Mouse (Mus musculus): ENCODE data around the gene Clmp. TPM values are rescaled to one million over a fixed set of nuclear protein-coding genes. Genes with fewer than 3 reads are reported as not detected.
A peak's percentile ranks its signal among the peaks of the same experiment; 100 is the strongest.

Clmp gene
- total RNA-seq, 2 experiments from 2014 or later, result 29.8 to 30.2 TPM

DNA sequence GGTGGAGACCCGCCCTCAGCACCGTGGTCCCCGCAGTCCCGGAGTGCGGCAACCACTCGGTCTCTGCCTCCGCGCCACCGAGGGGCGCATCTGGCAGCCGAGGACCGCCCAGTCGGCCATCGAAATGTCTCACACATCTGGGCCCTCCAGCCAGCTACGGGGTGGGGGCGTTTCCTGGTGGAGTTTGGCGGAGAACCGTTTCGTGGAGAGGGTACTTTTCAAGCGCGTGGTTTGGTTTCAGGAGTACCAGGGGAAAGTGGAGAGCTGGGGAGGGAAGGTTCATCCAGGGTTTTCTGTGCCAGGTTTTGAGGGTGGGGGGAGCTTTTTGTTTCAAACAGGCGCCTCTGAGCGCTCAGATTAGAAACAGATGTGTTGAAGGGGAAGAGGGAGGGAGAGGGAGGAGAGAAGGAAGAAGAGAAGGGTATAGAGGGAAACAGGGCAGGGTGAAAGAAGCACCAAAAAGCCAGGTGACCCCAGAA, 698 bp downstream of the Clmp start:
- intact Hi-C loops (cut with DNase I), result loop anchor here (5.0 kb wide), 3 partner anchors 49 to 66 kb away; no protein-coding TSS in a partner anchor
- peak; percentile 22 to 37 for DNase-seq (ENCODE audit: low spot score in 2 of 2)

DNA sequence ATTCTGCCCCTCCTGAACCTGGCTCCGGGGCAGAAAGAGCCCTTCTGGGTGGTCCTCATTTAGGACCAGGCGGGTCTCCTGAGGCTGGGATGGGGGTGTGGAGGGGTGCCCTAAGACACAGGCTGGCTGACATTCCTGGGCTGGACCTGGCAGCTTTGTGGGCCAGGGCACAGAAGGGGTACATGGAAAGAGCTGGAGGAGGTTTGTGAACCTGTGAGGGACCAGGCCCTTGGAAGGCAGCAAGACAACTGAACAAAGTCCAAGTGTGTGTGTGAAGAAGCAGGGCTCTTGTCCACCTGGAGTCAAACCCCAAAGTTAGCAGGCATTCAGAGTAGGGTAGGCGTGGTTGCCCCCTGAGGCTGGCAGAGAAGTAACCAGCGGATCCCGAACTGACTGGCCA, 1.3 kb downstream of the Clmp start:
- DNase-seq (ENCODE audit: low spot score in 2 of 2), result no peak

DNA sequence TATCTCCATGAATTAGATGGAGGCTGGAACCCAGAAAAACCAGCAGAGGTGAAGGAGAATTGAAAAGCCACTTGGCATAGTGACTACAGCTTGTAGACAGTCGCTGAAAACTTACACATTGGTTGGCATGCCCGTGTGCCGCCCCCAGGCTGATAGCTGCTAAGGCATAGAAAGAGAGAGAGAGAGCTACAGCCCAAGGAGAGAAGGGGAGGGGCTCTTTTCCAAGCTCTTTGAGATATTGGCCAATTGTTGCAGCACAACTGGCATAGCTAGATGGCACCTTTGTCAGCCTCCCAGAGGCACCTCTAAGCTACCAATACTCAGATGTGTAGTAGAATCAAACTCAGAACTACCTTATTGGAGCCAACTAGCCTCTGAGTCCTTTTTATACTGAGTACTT, 1.8 kb downstream of the Clmp start:
- intact Hi-C loops (cut with DNase I), result loop anchor here (5.0 kb wide), 3 partner anchors 50 to 65 kb away; no protein-coding TSS in a partner anchor
- peak in 1 of 2 experiments; percentile 30 for DNase-seq (ENCODE audit: low spot score in 2 of 2)

More for the DNA sequence above, 1.3 kb downstream of the Clmp start:
- intact Hi-C loops (cut with DNase I), result loop anchor here (5.0 kb wide), 3 partner anchors 50 to 65 kb away; no protein-coding TSS in a partner anchor

DNA sequence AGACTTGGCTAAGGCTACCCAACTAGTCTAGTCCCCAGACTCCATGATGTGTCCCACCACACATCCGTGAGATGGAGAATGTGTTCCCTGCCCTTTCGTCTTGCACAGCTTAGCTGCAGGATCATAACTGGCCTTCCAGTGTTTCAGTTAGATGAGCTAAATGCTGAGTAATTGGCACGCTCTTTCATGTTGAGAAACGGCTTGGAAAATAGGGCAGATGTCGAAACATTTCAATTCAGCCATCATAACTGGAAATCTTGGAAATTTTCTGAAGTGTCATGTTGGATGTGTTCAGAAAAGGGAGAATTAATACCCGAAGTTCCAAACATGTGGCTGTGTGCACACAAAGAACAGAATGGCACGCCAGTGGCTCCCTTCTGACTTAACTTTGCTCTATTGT, 4.7 kb downstream of the Clmp start:
- no peak for DNase-seq (ENCODE audit: low spot score in 2 of 2)
- intact Hi-C loops (cut with DNase I), result no loop called here

DNA sequence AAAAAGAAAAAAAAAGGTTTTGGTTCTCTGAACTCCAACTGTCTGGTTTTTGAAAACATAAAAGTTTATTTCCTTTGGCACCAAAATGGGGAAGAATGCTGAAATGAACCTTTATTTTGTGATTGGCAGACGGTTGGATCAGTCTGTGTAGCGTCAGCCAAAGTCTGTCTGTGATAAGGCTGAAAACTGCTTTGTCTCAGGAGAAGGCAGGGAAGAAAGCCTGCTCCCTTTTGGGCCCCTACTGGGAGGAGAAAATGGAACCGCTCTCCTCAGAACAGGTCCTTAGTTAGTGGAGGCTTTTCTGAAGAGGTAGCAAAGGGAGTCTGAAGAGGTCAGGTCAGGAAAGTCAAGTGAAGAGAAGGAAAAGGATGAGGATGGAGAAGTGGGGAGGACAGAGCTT, 7.3 kb downstream of the Clmp start:
- intact Hi-C loops (cut with DNase I), result no loop called here
- DNase-seq (ENCODE audit: low spot score in 2 of 2), result no peak

DNA sequence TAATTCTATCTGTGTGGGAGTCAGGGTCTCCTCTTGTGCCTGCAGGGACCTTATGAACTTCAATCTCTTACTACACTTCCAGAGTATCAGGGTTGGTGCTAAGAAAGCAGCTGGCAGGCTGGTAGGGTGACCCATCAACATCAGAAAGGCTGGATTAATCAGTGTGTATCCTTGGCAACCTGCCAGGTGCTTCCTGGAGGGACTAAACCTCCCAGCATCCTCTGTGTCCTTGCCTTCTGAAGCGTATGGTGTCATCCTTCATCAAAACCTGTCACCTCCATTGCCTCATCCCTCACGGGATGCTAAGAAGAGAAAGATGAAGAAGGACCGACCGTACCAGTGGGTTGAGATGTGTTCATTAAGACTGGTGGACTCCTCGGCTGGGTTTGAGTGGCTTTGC, 8.0 kb downstream of the Clmp start:
- intact Hi-C loops (cut with DNase I), result no loop called here
- no peak for DNase-seq (ENCODE audit: low spot score in 2 of 2)

DNA sequence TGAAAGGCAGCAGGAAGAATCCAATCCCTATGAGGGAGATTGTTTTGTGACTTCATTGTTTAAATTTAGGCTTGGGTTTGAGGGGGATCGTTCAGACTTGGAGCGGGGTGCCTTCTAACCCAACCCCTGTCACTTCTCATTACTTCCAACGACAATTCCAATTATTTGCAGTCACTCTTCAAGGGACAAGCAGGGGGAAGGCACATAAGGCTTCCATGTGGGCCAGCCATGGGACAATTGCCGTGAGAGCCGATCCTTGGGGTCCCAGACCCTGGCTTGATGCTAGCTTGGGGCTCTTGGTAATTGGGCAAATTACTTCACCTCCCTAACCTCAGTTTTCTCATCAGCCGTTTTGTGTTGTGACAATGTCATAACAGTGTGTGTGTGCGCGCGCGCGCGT, 8.5 kb downstream of the Clmp start:
- no peak for DNase-seq (ENCODE audit: low spot score in 2 of 2)
- intact Hi-C loops (cut with DNase I), result no loop called here

DNA sequence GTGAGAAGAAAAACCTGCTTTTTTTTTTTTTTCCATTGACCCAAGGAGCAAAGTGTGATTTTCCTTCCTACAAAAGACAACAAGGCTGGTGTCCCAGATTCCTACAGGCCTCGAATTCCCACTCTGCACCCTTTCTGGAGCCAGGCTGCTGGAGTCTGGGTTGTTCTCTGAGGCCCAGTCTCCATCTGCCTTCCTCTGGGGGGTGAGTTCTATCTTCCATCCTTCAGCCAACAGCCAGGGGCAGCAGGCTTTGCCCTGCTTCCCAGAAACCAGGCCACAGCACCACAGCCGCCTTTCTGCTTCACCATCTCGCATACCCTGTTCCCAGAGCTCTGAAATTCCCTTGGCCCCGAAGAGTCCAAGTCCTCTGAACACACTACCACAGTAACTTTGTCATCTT, 10.3 kb downstream of the Clmp start:
- intact Hi-C loops (cut with DNase I), result no loop called here
- DNase-seq (ENCODE audit: low spot score in 2 of 2), result no peak

DNA sequence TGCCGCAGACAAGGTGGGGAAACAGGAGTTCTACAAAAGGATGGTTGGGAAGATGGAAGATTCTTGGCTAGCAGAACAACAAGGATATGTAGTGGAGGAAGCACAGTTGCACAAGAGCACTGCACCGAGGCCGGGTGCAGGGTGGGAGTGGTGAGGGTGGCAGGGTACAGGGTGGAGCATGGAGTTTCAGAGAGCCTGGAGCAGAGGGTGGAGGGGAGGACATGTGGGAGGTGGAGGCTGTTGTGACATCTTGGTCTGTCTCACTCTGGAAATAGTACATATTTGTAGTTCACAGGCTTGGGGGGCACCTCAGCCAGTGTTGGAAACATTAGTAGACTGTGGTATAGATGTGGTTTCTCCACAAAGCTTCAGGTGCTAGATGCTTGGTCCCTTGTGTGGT, 13.4 kb downstream of the Clmp start:
- DNase-seq (ENCODE audit: low spot score in 2 of 2), result no peak
- intact Hi-C loops (cut with DNase I), result no loop called here

DNA sequence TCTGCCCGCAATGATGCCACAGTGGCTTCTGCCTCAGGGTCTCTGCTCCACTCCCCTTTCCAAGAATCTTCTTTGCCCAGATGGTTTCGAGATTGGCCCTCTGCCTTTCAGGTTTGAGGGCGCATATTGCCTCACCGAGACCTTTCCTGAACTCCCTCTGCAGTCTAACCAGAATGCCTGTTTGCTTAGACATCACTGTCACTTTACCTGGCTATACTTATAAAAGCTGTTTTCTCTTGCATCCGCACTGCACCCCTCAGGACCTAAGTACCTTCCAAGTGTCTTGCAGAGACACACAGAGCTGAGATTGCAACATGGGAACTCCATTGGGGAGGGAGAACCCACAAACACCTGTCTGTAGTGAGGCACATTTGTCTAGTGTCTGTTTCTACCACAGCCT, 14.5 kb downstream of the Clmp start:
- no peak for DNase-seq (ENCODE audit: low spot score in 2 of 2)
- intact Hi-C loops (cut with DNase I), result no loop called here

DNA sequence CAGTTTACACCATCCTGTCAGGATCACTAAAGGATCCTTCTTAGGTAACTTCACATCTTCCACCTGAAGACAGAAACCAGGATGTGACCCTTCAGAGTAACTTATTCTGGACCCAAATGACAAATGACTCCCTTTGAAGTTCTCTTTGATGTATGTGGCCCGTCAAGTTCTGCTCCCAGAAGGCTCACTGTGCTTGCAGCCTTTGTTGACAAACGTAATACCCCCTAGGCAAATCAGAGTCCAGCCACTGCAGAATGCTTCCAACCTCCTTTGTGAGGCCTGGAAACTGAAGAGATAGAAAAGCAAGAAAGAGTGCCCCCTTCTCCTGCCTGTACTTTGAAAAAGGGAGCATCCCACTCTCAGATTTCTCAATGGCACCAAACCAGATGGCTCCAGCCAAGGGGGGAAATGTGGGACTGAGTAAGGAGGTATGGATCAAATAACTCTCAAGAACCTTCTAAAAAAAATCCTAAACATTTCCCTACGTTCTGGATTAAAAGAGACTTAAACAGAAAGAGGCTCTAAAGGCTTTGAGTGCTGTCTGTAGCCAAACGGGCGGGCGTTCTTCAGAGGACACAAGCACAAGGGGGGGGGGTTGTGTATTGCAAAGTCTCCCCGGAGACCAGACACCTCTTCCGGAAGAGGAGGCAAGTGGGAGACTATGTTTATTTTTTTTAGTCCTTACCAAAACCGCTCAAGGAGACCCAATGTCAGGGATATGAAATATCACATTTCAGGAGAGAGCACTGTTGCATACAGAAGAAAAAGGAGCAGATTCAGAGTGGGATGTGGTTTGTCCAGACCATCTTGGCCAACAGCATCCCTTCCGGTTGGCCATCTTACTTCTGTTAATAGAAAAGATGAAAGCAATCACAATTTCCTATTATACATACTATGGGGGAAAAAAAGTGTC, 18.9 kb downstream of the Clmp start:
- DNase-seq (ENCODE audit: low spot score in 2 of 2), result no peak
- intact Hi-C loops (cut with DNase I), result no loop called here

DNA sequence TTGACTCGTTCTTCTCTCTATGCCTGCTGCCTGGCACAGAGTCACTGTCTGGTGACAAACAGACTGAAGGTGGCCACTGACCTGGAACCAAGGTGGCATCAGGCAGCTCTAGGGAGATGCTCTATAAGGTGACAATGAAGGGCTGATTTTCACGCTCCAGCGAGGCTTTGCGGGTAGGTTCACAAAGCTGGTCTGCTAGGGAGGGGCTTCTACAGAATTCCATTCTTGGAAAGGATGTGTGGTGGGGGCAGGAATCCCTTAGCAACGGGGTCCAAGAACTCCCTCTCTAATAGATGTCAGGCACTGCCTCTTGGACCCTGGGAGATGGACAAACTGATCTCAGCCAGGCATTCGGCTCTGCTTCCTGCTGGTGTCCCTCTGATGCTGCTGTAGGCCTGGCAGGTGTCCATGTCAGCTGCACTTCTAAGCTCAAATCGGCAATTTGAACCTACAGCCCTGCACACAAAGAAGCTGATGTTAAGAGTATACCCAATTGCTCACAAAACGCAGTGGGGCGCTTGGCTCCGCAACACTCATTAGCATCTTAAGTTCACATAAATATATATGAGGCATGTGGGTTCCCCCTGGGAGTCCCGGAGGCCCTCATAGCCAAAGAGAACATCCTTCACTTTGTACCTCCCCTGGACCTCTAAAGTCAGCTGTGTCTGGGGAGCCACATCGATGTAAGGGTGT, 22.8 kb downstream of the Clmp start:
- intact Hi-C loops (cut with DNase I), result no loop called here

DNA sequence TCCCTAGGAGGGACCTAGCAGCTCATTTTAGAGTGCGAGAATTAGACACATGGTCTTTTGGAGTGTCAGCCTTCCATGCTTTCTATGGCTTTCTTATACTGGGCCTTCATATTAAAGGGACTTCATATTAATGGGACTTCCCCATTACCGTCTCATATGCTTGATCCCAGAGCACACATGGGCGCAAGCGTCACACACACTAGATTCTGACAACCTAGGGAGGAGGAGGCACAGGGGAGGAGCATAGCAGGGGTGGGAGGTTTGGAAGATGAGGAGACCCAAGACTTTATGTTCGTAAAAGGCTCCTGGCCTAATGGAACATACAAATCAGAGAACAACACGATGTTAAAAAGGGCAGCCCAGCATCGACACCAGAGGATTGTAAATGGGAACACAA, 23.4 kb downstream of the Clmp start:
- no peak for DNase-seq (ENCODE audit: low spot score in 2 of 2)
- intact Hi-C loops (cut with DNase I), result no loop called here

More for the DNA sequence above, 22.8 kb downstream of the Clmp start:
- peak in 1 of 2 experiments; percentile 22 for DNase-seq (ENCODE audit: low spot score in 2 of 2)

DNA sequence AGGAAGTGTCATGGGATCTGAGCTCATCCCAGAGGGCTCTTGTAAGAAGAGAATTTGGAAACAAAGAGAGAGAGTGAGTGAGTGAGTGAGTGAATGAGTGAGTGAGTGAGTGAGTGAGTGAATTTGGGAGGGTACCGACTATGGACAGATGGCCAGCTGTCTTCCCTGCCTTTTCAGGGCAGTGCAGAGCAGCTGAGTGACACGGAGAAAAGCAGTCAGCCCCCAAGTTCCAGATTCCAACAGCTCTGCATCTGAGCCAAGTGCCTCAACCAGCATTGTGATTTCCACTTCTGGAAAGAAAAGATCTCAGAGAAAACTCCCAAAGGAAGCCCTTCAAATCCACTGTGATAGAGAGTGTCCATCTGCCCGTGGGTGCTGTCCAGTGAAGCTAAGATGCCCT, 23.8 kb downstream of the Clmp start:
- intact Hi-C loops (cut with DNase I), result no loop called here
- DNase-seq (ENCODE audit: low spot score in 2 of 2), result no peak

DNA sequence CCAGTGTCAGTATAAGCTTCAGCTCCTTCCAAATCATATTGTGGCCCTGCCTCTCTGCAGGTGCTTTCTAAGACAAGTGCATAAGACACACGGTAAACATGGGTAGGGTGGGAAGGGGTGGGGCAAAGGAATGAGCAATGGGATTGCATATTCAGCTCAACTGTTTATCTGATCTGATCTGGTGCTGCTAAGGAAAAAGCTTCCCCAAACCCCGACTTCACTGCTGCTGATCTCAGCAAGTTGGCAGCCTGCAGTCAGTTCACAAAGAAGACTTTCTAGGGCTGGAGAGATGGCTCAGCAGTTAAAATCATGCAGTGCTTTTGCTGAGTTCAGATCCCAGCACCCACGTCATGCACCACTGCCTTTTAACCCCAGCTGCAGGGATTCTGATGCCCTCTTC, 24.2 kb downstream of the Clmp start:
- intact Hi-C loops (cut with DNase I), result no loop called here
- DNase-seq (ENCODE audit: low spot score in 2 of 2), result no peak

DNA sequence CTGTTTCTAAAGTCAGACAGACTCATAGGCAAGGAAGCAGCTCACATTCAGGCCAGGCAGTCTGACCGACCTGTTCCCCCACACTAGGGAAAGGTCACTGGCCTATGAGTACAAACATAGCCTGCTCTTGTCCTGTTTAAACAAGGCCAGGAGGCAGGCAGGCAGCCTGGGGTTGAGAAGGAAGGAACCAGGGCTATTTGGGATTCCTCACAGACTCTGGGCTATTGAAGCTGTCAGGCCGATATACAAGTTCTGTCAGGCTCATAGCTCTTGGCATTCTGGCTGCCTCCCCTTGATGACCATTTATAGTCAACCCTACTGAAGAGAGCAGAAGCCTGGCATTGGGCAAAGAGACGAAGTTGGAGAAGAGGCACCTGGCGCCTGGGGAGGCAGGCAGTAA, 25.9 kb downstream of the Clmp start:
- intact Hi-C loops (cut with DNase I), result no loop called here

DNA sequence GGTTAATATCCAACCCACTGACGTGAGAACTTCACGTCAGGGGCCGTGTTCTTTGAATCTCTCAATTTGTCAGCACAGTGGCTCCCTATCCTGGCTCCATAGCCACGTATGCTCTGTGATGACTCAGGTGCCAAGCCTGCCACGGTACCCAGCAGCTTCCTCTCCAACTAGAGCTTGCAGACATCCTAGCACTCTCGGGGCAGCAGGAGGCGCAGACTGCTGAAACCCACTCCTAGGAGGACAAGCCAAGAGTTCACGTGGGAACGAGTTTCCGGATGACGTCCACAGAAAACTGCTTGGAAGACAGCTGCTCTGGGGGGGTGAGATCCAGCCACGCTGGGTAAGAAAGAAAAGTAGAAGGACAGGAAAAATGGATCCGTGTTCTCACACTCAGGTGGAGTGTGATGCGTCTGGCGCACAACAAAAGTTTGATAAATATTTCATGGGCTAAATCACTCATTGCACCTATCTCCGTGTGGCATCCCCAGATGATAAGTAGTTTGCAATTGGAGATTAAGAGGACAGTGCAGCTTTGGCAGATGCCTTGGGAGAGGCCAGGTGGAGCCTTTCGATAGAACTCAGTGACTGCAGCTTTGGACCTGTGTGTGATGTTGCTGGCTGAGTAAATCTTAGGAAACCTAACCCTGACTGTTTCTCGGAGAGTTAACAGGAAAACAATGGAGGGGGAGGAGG, 31.6 kb downstream of the Clmp start:
- intact Hi-C loops (cut with DNase I), result no loop called here
- DNase-seq (ENCODE audit: low spot score in 2 of 2), result peak; percentile 26 to 67

More for the DNA sequence above, 25.9 kb downstream of the Clmp start:
- no peak for DNase-seq (ENCODE audit: low spot score in 2 of 2)

DNA sequence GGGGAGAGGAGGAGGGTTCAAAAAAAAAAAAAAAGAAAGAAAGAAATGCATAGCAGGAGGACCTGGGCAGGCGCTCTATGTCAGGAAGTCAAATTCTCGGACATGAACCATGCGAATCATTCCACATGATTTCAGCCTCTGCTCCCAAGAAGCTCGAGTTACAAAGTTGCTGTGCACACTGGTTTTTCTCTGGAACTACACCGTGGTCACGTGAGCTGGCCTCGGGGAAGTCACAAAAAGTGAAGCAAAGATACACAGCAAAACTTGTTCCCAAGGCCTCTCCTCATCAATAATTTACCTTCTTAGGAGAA, 32.1 kb downstream of the Clmp start:
- intact Hi-C loops (cut with DNase I), result no loop called here
- no peak for DNase-seq (ENCODE audit: low spot score in 2 of 2)

DNA sequence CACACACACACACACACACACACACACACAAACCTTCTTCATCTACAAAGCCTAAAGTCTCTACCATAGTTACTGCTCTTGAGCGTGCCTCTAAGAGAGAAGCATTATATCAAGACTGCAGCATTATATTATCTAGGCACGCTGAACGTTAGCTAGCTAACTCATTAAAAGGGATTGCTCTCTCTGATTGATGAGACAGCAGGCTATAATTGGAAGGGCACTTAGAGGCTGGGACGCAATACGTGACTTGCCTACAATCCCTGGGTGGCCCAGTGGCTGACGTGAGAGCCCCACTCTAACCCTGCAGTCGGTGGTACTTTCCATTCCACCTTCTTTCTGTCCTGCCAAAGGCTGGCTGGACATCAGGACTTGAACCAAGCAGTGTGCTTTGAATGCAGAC, 35.1 kb downstream of the Clmp start:
- no peak for DNase-seq (ENCODE audit: low spot score in 2 of 2)
- intact Hi-C loops (cut with DNase I), result no loop called here

DNA sequence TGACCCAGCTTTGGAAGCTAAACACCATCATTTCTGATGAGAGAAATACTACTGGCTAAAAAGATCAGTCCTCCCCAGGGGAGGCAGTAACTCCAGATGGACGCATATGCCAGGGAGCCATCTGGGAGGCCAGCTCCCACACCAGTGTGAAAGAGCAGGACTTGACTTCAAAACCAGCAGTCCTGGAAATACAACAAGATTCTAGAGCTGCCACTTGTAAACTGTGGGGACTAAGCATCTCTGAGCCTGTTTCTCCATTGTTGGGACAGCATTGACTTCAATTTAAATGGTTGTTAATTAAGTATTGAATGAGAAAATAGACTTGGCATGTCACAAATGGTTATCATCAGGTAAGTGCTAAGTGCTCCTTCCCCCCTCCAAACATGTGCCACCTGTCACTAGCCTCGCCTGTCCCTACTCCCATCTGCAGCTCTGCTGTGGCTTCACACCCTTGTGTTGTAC, 37.6 kb downstream of the Clmp start:
- intact Hi-C loops (cut with DNase I), result no loop called here

More for the DNA sequence above, 37.6 kb downstream of the Clmp start:
- DNase-seq (ENCODE audit: low spot score in 2 of 2), result no peak

Data from left cerebral cortex, postnatal 14 days (tissue).